Mouse (Mus musculus) bone marrow macrophage, adult 2 months (primary cell): ENCODE measurements around the gene Tectb.

ENCODE experiments used
- CTCF ChIP-seq: IDR thresholded peaks from 2 replicates; pipeline ENCODE4 v1.5.1; 2012; ENCODE audit warnings: low read depth, mild to moderate bottlenecking, low read length, moderate library complexity
- POLR2A ChIP-seq: IDR thresholded peaks from 2 replicates; pipeline ENCODE4 v1.6.1; 2012; ENCODE audit warnings: mild to moderate bottlenecking, low read depth, low read length, borderline replicate concordance

- no peak for TF ChIP-seq CTCF
- no peak for TF ChIP-seq POLR2A
These were observed 33.2 kb downstream of the Tectb start for GRCm38 (mm10) chr19:55213617-55214340.
